Mouse (Mus musculus): Measurements from ENCODE around the gene Pik3cd. TPM values are rescaled to one million over a fixed set of nuclear protein-coding genes. Genes with fewer than 3 reads are reported as not detected.

The Pik3cd gene
- polyA plus RNA-seq, 1 experiment: 11.7 TPM

DNA sequence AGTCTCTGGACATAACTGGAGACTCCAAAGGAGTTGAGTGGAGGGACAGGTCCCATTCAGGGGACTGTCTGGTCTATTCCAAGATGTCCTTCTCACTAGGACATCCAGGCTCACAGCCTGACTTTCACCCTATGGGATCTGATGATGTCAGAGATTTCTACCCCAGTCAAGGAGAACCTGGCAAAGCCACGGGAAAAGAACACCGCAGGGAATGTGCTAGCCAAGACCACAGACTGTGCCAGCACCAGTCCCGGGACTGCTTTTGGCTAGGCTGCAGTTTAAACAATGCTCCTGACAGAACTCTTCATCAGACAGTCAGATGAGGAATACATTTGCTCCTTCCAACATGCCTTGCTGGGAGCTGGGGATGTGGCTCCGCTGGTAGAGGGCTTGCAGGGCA is 2.4 kb downstream of the Pik3cd start:
- H3K27me3 ChIP-seq (ENCODE audit: control insufficient read depth, insufficient read depth, low read length): no peaks in the 10 kb centered on the region
- H3K4me1 ChIP-seq (ENCODE audit: control insufficient read depth, insufficient read depth, insufficient read length, low read length): peaks cover 7% of the 10 kb centered on the region
- peak overlapping the region; percentile 49 for H3K4me3 ChIP-seq (ENCODE audit: low read depth, low read length)
- 82% methylated on average over 4 of the region's 4 CpGs for WGBS
- H3K36me3 ChIP-seq (ENCODE audit: control insufficient read depth, insufficient read depth, low read length): no peaks in the 10 kb centered on the region
- peak overlapping the region; percentile 21; the same call in 1 of the 2 replicates for H3K27ac ChIP-seq (ENCODE audit: insufficient read depth, low read depth, low read length)
- no peak for TF ChIP-seq POLR2A (IDR thresholded peaks at IDR 0.05; ENCODE audit: low read depth, low read length)
- TF ChIP-seq CTCF (IDR thresholded peaks at IDR 0.05; ENCODE audit: extremely low read depth, insufficient read length, insufficient replicate concordance, low read depth, low read length): no peak

DNA sequence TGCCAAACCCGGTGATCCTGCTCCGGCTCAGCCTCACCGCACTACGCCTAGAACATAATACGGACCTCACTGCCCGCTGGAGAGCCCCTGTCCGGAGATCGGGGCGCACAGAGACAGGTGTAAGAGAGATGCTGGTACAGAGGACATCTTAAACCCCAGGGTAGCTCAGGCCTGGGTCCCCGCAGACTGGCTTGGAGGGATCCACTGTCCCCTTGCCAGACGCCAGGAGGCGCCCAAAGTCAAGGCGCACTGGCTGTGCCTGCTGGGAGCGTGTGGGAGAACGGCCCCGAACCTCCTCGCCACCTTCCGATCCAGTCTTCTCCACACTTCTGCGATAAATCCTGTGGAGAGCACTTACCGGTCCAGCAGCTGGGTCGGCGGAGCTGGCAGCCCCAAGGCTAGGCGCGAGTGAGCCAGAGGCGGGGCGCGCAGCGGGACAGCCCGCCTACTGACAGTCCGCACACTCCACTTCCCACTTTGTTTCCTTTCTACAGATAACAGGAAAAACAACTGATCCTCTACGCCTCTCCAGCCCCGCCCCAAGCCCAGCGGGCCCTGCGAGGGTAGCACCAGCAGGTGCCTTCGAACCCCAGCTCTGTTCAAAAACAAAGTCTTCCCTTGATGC is 4.1 kb downstream of the Pik3cd start:
- no peaks in the 10 kb centered on the region for H3K36me3 ChIP-seq (ENCODE audit: control insufficient read depth, insufficient read depth, low read length)
- WGBS: 1% methylated on average over 35 of the region's 35 CpGs
- TF ChIP-seq POLR2A (IDR thresholded peaks at IDR 0.05; ENCODE audit: low read depth, low read length): 0 out of 2 replicates have a peak, but pooled peaks have one; percentile 3
- TF ChIP-seq CTCF (IDR thresholded peaks at IDR 0.05; ENCODE audit: extremely low read depth, insufficient read length, insufficient replicate concordance, low read depth, low read length): peak; percentile 57
- peaks cover 6% of the 10 kb centered on the region for H3K4me1 ChIP-seq (ENCODE audit: control insufficient read depth, insufficient read depth, insufficient read length, low read length)
- H3K4me3 ChIP-seq (ENCODE audit: low read depth, low read length): peak overlapping the region; percentile 75
- H3K27me3 ChIP-seq (ENCODE audit: control insufficient read depth, insufficient read depth, low read length): no peaks in the 10 kb centered on the region
- peak overlapping the region; percentile 79 for H3K27ac ChIP-seq (ENCODE audit: insufficient read depth, low read depth, low read length)

DNA sequence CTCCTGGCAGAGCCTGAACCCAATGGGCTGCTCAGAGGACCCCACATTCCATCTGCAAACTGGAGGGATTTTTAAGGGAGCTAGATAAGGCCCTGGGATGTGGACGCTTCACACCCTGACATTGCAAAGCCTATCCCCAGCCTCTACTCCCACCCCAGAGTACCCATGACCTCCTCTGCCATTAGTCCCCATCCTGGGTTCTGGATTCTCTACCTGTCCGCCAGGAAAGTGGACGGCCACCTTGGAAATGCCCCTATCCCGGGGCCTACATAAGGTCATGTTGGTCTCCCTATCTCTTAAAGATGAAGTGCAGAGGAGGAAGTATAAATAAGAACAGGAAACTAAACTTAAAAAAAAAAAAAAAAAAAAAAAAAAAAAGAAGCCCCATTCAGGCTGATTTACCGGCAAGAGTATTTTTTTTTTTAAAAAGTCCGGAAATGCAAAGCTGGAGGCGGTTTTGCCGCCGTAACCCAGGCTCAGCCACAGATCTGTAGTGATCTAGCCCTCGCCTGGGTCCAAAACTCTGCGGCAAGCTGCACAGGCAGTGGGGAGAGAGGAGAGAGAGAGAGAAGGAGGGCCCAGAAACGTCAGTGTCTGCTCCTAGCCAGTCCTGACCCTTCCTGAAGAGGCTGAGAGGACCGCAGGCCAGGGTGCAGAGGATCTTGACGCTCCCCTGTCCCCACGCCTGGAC is 4.7 kb downstream of the Pik3cd start:
- H3K4me3 ChIP-seq (ENCODE audit: low read depth, low read length): peak overlapping the region; percentile 75
- WGBS: 28% methylated on average over 15 of the region's 15 CpGs
- no peaks in the 10 kb centered on the region for H3K36me3 ChIP-seq (ENCODE audit: control insufficient read depth, insufficient read depth, low read length)
- H3K4me1 ChIP-seq (ENCODE audit: control insufficient read depth, insufficient read depth, insufficient read length, low read length): peaks cover 9% of the 10 kb centered on the region
- H3K27ac ChIP-seq (ENCODE audit: insufficient read depth, low read depth, low read length): peak overlapping the region; percentile 79
- peak; percentile 25; the same call in 1 of the 2 replicates for TF ChIP-seq POLR2A (IDR thresholded peaks at IDR 0.05; ENCODE audit: low read depth, low read length)
- TF ChIP-seq CTCF (IDR thresholded peaks at IDR 0.05; ENCODE audit: extremely low read depth, insufficient read length, insufficient replicate concordance, low read depth, low read length): no peak
- no peaks in the 10 kb centered on the region for H3K27me3 ChIP-seq (ENCODE audit: control insufficient read depth, insufficient read depth, low read length)

DNA sequence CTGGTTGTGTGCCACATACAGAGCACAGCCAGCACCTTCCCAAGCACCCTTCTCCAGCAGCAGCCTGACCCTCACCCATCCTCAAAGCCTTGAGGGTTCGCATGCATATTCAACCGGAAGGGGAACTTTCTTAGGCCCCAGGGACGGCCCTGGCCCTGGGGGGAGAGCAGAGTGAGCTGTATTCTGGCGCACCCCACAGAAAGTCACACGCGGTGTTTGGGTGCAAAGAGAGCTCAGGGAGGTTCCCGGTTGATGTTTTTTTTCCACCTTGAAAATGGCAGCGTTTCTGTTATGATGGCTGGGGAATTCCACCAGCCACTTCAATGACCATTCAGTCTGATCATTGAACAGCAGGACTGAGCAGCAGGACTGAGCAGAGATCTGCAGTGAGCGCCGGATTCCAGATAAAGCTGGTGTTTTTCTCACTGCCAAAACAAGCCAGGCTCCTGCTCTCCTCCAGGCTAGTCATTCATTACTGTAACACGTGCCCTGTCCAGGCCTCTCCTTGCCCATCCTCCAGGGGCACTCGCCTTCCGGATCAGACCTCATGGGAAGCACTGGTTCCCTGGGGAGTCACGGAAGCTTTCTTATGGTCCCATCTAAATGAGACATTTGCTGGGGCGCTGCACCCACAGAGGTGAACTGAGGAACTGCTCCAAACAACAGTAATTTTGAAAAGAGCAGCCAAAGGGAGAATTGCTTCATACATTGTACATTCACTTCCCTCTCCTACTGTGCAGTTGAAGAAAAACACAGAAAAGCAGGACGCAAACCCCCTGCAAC is 6.0 kb downstream of the Pik3cd start:
- no peaks in the 10 kb centered on the region for H3K36me3 ChIP-seq (ENCODE audit: control insufficient read depth, insufficient read depth, low read length)
- peak overlapping the region; percentile 64 for H3K27ac ChIP-seq (ENCODE audit: insufficient read depth, low read depth, low read length)
- peaks cover 9% of the 10 kb centered on the region for H3K4me1 ChIP-seq (ENCODE audit: control insufficient read depth, insufficient read depth, insufficient read length, low read length)
- H3K27me3 ChIP-seq (ENCODE audit: control insufficient read depth, insufficient read depth, low read length): no peaks in the 10 kb centered on the region
- TF ChIP-seq POLR2A (IDR thresholded peaks at IDR 0.05; ENCODE audit: low read depth, low read length) (no peak), CTCF (IDR thresholded peaks at IDR 0.05; ENCODE audit: extremely low read depth, insufficient read length, insufficient replicate concordance, low read depth, low read length) (no peak)
- 56% methylated on average over 16 of the region's 16 CpGs for WGBS
- H3K4me3 ChIP-seq (ENCODE audit: low read depth, low read length): peak overlapping the region; percentile 60

DNA sequence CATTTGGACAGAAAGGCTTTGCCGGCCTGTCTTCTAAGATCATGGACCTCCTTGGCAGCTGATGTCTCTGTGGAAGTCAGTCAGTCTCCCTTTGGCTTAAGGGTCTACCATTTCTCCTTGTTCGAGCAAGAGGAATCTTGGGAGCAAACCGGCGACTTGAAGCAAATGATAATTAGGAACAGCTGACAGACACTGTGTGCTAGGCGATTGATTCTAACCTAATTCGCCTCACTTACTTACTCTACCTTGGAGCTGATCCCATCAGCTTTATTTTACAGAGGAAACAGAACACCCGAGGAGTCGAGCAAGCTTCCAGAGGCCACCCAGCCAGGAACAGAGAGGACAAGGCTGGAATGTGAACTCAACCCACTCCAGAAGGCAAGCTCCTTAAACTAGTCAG is 11.0 kb downstream of the Pik3cd start:
- no peak overlapping the region for H3K27ac ChIP-seq (ENCODE audit: insufficient read depth, low read depth, low read length)
- H3K4me1 ChIP-seq (ENCODE audit: control insufficient read depth, insufficient read depth, insufficient read length, low read length): peaks cover 4% of the 10 kb centered on the region; the same call in 1 of the 2 replicates
- no peaks in the 10 kb centered on the region for H3K36me3 ChIP-seq (ENCODE audit: control insufficient read depth, insufficient read depth, low read length)
- H3K27me3 ChIP-seq (ENCODE audit: control insufficient read depth, insufficient read depth, low read length): no peaks in the 10 kb centered on the region
- no peak overlapping the region for H3K4me3 ChIP-seq (ENCODE audit: low read depth, low read length)
- no peak for TF ChIP-seq CTCF (IDR thresholded peaks at IDR 0.05; ENCODE audit: extremely low read depth, insufficient read length, insufficient replicate concordance, low read depth, low read length)
- TF ChIP-seq POLR2A (IDR thresholded peaks at IDR 0.05; ENCODE audit: low read depth, low read length): no peak
- 81% methylated on average over 8 of the region's 8 CpGs for WGBS

DNA sequence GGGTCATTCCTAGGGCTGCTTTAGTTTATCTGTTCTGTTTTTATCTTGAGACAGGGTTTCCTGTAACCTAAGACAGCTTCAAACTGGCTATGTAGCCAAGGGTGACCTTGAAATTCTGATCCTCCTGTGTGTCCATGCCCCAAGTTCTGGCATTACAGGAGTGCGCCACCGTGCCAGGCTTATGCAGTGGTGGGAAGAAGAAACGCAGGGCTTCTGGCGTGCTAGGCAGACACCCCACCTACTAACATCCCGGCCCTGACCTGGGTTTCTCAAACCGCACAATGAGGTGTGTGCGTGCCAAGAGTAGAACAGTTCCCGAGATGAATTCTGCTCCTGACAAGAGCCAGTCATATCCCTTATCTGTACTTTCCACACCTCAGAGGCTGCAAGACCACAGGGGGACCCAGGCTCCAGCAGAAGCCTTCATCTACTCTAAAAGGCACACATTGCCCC is 11.5 kb downstream of the Pik3cd start:
- no peaks in the 10 kb centered on the region for H3K27me3 ChIP-seq (ENCODE audit: control insufficient read depth, insufficient read depth, low read length)

More for the DNA sequence above, 11.5 kb downstream of the Pik3cd start:
- WGBS: 78% methylated on average over 8 of the region's 8 CpGs
- Histone ChIP-seq H3K36me3 (ENCODE audit: control insufficient read depth, insufficient read depth, low read length) (0 out of 2 replicates have a peak, but pooled peaks cover 2% of the 10 kb centered on the region), H3K4me3 (ENCODE audit: low read depth, low read length) (no peak overlapping the region), H3K4me1 (ENCODE audit: control insufficient read depth, insufficient read depth, insufficient read length, low read length) (peaks cover 4% of the 10 kb centered on the region; the same call in 1 of the 2 replicates), H3K27ac (ENCODE audit: insufficient read depth, low read depth, low read length) (no peak overlapping the region)
- TF ChIP-seq CTCF (IDR thresholded peaks at IDR 0.05; ENCODE audit: extremely low read depth, insufficient read length, insufficient replicate concordance, low read depth, low read length) (no peak), POLR2A (IDR thresholded peaks at IDR 0.05; ENCODE audit: low read depth, low read length) (no peak)
